Mouse (Mus musculus) activated CD4-positive, CD25-positive, alpha-beta regulatory T cell, adult 4 months (primary cell): Measurements from ENCODE around the gene Rybp. TPM values are rescaled to one million over a fixed set of nuclear protein-coding genes. Genes with fewer than 3 reads are reported as not detected.

ENCODE experiments used
- ATAC-seq: one replicate; pipeline ENCODE4 v1.8.0; 2017
- polyA plus RNA-seq, 2 experiments: library from polyadenylated mRNA; unstranded; fragments of 100-300 nt; shearing (Covaris generic); gene quantifications; one replicate each; pipeline ENCODE4 v1.2.1; 2017

The Rybp gene
- polyA plus RNA-seq, 2 experiments from 2014 or later = 8.2 to 8.4 TPM

GRCm38 (mm10) chr6:100217507-100217906, 69.8 kb downstream of the Rybp start:
- no peak for ATAC-seq

DNA sequence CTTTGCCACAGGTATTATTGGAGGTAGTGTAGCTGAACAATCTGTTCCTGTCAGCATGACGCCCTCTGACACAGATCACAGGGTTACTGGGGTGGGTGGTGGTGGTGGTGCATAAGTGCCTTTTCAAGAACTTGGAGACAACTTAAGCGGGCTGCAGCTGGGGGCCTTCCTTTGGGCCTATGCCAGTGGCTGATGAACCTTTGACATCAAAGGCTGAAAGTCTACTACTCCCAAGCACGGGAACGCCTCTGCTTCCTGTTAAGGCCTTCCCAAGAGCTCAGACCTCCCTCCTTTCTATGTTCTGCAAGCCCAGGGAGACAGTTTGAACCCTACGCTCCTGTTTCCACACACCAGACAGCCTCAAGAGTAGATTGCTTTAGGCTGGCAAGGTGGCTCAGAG, 70.3 kb downstream of the Rybp start:
- no peak for ATAC-seq

DNA sequence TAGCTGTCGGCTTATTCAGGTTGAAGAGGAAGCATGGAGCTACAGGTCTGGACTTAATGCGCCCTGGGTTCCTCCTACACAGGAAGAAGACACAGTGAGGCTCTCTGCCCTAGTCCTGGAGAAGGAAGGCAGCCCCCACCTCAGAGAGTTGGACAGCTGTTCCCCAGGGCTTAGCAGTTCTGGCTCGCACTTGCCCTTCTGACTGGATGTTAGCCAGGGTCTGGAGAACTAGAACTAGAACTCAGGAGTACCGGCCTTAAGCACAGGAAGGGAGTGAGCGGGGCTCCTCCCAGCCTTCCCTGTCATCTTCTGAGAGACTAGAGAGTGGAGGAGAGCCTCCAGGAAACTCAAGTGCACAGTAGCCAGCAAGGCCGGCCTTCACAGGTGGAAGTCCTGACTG, 71.5 kb downstream of the Rybp start:
- no peak for ATAC-seq

DNA sequence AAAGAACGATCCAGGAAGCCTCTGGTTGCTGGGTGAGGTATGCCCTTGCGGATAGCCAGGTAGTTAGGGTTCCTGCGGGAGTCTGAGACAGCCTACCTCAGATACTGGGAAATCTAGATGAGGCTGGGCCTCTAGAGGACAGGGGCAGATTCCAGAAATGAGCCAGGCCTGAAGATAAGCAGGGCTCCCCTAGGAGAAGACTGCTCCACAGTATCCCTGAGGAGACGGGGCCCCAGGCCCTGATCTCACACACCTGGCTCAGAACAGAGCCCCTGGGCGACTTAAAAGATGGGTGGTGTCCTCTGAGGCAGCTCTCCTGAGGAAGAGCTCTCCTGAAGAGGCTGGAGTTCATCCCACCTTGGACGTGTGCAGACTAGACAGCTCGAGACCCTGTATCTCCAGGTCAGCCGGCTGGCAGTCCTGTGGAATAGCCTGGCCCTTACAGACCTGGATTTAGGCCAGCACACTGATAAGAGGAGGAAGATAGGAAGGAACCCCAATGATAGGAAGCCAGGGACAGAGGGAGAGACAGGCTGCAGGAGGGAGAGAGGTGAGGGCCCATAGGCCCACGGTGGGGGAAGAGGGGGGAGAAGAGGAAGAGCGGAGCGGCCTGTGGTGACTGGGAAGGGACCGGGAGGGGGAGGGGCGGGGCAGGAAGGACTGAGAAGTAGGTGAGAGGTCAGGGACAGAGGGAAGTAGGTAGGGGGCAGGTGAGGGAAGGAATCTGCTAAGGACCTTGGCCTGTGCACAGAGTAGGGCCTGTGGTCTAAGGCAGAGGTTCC, 73.0 kb downstream of the Rybp start:
- no peak for ATAC-seq

DNA sequence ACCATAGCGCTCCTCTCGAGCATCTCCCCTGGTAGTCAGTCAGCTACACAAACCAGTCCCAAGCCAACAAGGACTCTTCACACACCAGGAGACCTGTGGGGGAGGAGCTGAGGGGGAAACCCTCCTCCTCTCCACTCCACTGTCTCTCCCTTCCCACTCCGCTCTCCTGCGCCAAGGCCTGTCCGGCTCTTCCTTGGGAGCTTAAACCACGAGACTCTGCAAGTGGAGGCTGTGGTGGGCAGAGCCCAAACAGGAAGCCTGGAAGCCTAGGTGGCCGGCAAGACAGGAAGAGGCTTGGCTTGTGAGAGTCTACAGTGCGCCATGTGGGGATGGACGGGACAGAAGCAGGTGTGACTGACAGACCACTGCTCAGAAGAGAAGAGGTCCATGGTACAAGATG, 73.7 kb downstream of the Rybp start:
- no peak for ATAC-seq

GRCm38 (mm10) chr6:100212820-100213219, 74.5 kb downstream of the Rybp start:
- no peak for ATAC-seq

DNA sequence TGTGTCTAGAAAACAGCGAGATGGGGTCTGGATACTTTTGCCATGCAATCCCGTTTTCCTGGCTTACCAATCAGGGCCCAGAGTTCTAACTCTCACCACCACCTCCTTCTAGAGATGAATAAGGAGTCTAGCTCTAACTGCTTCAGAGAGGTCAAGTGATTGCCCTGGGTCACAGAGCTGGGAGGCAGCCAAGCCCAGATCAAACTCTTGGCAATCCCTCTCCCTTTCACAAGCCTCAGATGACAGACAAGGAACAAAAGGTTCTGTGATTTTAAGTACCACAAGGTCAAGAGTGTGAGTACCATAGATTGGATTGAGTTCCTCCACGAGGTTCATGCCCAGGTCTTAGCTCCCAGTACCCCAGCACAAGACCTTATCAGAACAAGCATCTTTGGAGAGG, 75.6 kb downstream of the Rybp start:
- no peak for ATAC-seq

GRCm38 (mm10) chr6:100210517-100210916, 76.8 kb downstream of the Rybp start:
- no peak for ATAC-seq

DNA sequence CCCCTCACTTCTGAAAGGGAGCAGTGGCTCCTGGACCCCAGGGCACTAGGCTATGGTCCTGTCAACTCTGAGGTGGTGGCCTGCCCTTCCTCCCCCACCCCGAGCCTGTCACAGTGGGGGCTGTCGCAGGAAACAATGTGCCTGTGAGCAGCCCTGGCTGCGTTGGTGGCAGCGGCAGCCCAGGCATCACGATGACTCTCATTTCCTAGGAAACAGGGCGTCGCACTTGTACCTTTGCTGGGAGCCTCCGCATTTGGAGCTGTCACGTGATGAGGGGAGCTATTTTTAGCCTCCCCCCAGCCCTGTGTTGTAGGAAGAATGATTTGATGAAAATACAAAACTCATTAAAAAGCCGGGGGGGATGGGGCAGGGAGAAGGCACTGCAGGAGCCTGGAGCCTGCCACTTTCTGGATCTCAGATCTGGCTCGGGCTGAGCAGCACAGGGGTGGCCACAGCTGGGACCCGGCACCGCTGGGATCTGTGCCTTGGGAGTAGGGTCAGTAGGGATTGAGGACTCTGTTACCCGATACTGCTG, 80.5 kb downstream of the Rybp start:
- no peak for ATAC-seq

DNA sequence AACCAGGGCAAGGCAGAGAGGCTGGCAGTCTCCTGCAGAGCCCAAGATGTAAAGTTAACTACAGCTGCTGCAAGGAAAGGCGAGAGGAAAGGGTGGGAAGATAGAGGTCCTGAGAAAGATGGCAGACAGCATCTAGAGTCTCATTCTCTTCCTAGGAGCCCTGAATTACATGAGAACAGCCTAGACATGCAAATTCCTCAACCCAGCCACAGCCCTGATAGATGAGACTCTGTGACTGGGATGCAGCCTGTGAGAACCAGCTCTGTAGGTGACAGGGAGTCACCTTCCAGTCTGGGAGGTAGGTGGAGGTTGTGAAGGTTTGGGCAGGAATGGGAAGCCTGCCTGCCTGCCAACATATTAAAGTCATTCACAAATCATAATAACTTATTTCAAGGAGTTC, 81.0 kb downstream of the Rybp start:
- no peak for ATAC-seq

GRCm38 (mm10) chr6:100204436-100204835, 82.8 kb downstream of the Rybp start:
- ATAC-seq = no peak

- ATAC-seq = no peak
Measured at GRCm38 (mm10) chr6:100203492-100203891, 83.8 kb downstream of the Rybp start.

DNA sequence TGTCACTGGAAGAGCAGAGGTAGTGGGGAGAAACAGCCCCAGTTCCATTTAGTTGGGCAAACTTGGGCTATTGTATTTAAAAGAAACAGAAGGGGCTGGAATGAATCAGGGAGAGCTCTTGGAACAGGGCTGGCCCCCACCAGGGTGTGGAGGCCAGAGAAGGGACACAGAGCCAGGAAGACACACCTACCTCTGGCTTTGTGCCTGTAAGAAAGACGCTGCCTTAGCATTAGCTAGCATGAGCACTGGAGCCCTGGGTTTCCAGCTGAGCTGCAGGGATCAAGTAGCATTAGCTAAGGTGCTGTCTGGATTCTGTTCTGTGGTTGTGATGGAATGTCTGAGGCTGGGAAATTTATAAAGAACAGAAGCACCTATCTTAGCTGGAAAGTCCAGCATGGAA, 85.2 kb downstream of the Rybp start:
- no peak for ATAC-seq

- ATAC-seq = no peak
Measured at GRCm38 (mm10) chr6:100197102-100197501, 90.2 kb downstream of the Rybp start.

DNA sequence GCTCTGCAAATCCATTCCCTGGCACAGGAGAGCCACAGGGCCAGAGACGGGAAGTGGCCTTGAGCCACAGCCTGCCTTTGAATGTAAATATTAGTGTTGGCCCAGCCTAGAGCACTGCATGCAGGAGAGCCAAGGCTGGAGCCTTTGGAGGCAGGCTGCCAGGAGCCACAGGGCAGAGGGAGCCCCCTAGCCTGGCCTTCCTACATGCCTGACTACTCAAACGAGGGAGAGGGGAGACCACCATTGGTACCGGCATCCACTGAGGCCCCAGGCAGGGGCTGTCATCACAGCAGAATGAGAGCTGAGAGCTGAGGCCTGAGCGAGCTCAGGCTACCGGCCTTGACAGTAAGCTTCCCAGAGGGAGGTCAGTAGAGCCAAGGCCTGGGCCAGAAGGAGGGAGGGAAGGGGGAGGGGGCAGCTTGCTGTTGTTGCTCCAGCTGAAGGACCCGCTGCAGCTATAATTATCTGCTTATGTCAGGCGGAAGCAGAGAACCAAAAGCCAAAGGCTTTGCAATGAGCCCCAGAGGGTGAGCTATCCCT, 91.3 kb downstream of the Rybp start:
- ATAC-seq = no peak

DNA sequence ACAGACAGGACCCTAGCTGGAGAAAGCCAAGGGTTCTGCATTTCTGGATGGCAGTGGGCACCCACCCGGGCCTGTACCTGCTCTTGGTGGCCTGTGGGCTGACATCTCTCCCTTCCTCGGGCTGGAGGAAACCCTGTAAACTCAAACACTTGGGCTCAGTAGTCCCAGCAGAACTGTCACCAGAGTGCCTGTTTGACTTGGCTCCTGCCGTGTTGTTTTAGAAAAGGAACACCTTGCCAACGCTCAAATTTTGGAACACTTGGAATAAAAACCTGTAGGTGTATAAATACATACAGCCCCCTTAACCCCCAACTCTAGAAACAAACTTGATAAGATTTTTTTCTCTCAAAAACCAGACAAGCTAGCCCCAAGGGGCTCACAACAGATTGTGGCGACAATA, 92.2 kb downstream of the Rybp start:
- no peak for ATAC-seq

GRCm38 (mm10) chr6:100193760-100194159, 93.5 kb downstream of the Rybp start:
- ATAC-seq = no peak

DNA sequence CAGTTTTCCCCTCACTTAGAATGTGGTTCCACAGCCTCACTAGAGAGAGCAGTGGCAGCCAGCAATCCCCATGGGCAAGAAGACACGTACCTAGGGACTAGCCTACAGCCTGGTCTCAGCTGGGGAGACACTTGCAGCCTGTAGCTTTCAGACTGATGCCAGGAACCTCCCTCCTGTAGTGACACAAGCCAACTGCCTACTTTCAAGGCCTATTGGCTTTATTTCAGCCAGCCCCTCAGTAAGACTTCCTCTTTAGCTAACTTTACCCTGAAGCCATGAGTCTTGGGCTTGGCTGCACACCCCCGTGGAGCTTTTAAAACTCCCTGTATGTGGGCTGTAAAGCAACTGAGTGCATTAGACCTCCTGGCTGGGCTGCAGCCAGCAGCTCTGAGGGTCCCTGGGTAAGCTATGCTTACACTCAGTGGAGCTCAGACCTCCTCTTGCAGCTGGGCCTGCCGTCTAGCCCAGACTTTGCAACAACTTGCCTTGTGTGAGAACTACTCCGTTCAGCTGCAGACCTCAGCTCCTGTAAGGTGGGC, 94.5 kb downstream of the Rybp start:
- ATAC-seq = no peak

DNA sequence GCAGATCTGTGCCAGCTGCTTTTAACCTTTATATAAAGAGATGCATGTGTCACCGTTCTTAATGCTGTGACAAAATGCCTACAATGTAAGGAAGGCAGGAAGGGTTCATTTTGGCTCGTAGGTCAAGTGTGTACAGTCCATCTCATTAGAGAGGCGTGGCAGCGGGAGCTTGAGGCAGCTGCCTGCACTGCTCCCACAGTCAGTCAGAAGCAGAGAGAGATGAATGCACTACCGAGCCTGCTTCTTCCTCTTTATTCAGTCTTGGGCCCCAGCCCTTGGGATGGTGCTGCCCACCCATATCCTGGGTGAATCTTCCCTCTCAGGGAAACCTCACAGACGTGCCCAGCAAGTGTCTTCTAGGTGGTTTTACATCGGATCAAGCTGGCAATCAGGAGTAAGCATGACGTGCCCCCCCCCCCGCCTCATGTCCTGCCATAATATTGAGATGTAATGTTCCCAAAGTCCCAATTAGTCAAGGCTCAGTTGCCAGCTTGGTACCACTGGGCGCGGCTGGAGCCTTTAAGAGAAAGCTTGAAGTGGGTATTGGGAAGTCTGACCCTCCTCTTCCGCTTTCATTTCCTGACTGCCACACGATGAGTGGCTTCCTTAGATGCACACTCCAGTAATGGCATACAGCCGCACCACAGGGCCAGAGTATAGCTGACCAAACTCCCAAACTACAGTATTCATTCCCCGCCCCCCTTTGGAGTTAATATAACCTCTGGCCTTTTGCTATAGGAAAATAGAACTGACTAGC, 96.3 kb downstream of the Rybp start:
- no peak for ATAC-seq

DNA sequence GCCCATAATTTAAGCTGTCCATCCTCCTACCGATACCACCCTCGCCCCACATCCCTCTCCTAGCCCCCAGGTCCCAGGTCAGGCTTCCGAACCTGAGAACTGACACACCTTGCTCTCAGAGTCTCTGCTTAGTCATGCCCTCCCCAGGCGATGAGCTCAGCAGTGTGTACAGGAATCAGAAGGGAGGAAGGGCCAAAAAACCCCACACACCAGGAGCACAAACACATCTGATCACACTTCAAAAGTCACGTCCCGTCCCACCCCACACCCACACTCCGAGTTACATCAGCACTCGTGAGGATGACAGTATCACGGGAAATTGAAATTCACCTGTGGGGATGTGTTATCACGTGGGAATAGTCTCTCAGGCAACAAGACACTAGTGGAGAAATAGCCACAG, 97.0 kb downstream of the Rybp start:
- no peak for ATAC-seq

- no peak for ATAC-seq
Measured at GRCm38 (mm10) chr6:100188883-100189743, 98.2 kb downstream of the Rybp start.

GRCm38 (mm10) chr6:100187821-100188220, 99.5 kb downstream of the Rybp start:
- no peak for ATAC-seq
